Mouse (Mus musculus): ENCODE measurements around the gene Cux1.

DNA sequence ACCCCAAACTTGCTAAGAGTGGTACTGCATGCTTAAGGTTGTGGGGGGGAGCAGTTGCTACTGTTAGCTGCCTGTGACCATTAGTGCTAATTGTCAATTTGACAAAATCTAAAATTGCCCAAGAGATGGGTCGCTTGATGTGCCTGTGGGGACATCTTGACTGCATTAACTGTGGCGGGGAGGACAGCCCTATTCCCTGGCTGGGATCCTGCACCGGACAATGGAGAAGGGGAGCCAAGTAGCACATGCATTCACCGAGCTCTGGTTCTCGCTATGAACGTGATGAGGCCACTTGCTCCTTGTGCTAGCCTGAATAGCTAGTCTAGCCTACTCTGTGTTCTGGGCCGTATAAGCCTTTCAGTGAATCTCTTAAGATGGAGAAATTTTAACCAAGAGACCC is 72.4 kb downstream of the Cux1 start:
- TF ChIP-seq CTCF (IDR thresholded peaks at IDR 0.05; ENCODE audit: low read depth, low read length): no peak
- no peak for TF ChIP-seq POLR2A (IDR thresholded peaks at IDR 0.05; ENCODE audit: borderline replicate concordance, low read depth, low read length)
